Mouse (Mus musculus): Measurements from ENCODE around the gene 4930451I11Rik. TPM values are rescaled to one million over a fixed set of nuclear protein-coding genes. Genes with fewer than 3 reads are reported as not detected.
A peak's percentile ranks its signal among the peaks of the same experiment; 100 is the strongest.

4930451I11Rik gene
- not detected for total RNA-seq (2021)
- long read RNA-seq, experiment 1 = 0 reads
- long read RNA-seq, experiment 2 = 0 reads

DNA sequence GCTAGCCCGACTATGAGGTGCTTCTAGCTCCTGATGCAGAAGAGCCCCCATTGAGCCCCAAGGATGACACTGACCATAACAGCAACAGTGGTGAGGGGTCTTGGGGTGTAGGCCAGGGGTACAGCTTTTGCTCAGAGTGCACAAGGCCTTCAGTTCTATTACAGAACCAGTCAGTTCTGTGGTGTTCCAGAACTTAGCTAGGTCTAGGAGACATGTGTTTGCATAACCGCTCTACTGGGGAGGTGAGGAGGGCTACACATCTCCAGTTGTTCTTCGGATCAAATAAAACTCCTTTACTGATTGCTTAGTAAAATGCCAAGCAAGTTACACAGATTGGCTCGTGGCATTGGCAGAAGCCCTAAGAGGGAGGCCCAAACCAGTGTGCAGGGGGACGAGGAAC, at the start of gene 4930451I11Rik:
4930451I11Rik (minus strand) TSS at position 101 of the 400 bp plus-strand sequence.
- DNase-seq = no peak

DNA sequence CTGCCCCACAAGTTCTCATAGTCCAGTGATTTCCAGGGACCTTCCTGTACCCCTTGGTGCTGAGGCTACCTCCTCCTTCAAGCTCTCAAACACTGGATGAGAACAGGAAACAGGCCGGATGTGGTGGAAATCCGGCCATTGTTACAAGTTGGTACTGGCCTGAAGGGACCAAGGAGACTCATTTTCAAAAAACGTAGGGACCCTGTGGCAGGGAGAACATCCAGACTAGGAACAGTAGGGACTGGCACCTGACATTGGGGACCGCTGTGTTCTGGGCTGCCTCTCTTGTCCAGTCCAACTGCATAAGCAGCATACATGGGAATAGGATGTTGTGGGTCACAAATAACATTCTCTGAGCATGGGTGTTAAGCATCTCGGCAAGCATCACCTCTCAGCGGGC, 49.6 kb upstream of the 4930451I11Rik start:
- peak; percentile 48 to 51 for DNase-seq

- DNase-seq = no peak
Measured at GRCm38 (mm10) chr7:126877239-126877638, 45.8 kb upstream of the 4930451I11Rik start.

- DNase-seq = no peak
Measured at GRCm38 (mm10) chr7:126870520-126870891, 39.1 kb upstream of the 4930451I11Rik start.

DNA sequence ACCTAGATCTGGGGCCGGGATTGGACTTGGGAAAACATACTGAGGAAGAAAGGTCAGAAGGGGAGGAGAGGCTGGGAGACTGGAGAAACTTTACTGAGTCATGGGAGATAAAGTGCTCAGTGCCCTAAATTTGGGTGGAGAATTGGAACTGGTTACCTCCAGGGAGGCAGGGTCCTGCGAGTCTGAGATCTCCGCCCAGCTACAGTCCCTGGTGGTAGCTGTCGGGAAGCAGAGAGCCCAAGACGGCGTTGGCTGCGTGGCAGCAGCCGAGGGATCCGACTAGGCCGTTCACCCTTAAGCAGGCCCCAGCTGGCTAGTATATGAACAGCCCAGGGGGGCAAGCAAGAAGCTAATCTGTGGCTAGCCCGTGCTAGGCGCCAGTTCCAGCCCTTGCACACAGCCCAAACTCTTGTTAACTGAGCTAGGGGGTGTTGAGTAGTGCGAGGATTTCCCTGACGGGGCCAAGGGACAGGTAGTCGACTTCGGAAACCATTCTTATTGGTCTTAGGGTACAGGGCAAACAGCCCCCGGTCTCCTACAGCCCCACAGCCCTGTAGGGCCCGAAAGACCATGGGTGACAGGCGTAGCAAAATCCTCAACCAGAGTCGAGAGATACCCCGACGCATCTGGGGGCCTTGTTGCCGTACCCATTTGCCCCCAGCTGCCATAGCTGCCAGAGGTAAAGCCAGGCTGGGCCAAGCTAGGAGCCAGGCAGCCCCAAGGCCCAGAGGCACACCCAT, 38.5 kb upstream of the 4930451I11Rik start:
- DNase-seq = no peak

- no peak for DNase-seq
Measured at GRCm38 (mm10) chr7:126868003-126868402, 36.6 kb upstream of the 4930451I11Rik start.

GRCm38 (mm10) chr7:126867534-126867933, 36.1 kb upstream of the 4930451I11Rik start:
- no peak for DNase-seq

GRCm38 (mm10) chr7:126863791-126864190, 32.4 kb upstream of the 4930451I11Rik start:
- DNase-seq = no peak

GRCm38 (mm10) chr7:126862147-126862784, 30.8 kb upstream of the 4930451I11Rik start, which contains the start of gene Ino80e:
Ino80e (minus strand) TSS chr7:126862377.
- peak; percentile 95 for DNase-seq

DNA sequence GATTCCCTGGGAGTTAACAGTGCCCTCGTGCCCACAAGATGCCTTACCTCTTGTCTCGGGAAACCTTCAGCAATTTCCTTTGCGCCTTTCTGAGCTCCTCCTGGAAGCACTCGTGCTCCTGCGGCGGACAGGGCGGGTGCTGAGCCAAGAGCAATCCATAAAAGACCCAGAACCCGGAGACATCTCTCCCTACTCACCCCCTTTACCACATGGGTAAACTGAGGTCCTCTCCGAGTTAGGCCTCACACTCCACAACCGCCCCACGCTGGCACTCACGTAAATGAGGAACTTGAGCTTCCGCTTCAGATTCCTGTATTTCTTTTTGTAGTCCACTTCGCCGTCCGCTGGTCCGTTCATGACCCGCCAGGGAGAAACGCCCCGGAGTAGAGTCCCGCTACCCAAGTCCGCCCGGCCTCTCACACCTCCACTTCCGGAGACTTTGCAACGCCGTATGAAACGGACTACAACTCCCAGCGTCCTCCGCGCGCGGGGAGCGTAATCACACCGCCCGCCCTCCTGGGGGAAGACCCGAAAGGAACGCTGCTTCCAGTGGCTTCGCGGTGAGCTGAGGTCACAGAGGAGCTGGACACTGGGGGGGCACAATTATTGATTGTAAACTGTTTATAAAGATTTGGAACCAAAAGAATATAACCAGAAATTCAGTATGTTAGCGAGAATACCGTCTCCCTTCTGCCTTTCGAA, 30.1 kb upstream of the 4930451I11Rik start, which contains the start of gene Hirip3:
Hirip3 (plus strand) TSS at position 544 of the 702 bp plus-strand sequence.
- DNase-seq = peak; percentile 97

DNA sequence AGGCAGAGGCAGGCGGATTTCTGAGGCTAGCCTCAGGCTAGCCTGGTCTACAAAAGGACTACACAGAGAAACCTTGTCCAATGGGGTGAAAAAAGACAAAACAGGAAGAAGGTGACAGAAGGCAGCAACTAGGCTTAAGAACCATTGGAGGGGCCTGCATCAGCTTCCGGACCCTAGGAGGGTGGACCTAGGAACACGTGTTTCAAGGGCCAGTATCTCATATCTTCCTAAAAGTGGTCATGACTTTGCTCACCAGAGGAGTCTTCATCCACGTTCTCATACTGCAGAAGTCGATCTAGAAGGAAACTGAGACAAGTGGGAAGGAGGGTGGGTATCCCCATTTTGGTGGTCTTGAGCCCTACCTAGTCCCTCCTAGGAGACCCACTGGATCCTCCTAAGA, 29.5 kb upstream of the 4930451I11Rik start:
- DNase-seq = no peak

GRCm38 (mm10) chr7:126856741-126857420, 25.4 kb upstream of the 4930451I11Rik start:
- no peak for DNase-seq

- no peak for DNase-seq
Measured at GRCm38 (mm10) chr7:126855641-126856040, 24.2 kb upstream of the 4930451I11Rik start.

DNA sequence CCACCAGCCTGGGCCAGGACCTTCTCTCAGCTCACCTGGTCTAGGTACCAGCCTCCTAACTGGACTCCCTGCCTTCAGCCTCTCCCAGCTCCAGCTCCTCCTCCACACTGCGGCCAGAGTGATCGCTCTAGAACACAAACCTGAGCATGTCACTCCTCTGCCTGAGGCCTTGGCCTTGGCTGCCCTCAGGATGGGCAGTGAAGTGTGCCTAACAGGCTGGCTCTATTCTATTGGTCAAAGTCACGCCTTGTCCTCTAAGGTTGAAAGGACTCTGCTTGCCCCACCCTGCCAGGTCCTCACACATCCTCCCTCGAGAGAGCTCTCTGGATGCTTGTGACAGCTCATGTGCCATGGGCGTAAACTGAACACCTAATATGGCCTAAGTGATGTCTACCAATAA, 22.0 kb upstream of the 4930451I11Rik start:
- no peak for DNase-seq

DNA sequence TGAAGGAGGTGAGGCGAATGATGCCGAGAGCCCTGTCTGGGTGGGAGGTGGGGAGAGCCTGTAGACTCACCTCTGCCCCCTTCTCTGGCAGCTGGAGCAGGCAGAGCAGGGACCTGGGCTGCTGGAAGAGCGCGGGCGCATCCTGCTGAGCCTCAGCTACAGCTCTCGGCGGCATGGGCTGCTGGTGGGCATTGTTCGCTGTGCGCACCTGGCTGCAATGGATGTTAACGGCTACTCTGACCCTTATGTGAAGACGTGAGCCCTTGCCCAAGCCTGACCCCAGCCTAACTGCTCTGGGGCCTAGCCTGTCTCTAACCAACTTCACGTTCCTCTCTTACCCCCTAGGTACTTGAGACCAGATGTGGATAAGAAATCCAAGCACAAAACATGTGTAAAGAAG, 19.8 kb upstream of the 4930451I11Rik start:
- no peak for DNase-seq

- no peak for DNase-seq
Measured at GRCm38 (mm10) chr7:126850161-126850560, 18.7 kb upstream of the 4930451I11Rik start.

DNA sequence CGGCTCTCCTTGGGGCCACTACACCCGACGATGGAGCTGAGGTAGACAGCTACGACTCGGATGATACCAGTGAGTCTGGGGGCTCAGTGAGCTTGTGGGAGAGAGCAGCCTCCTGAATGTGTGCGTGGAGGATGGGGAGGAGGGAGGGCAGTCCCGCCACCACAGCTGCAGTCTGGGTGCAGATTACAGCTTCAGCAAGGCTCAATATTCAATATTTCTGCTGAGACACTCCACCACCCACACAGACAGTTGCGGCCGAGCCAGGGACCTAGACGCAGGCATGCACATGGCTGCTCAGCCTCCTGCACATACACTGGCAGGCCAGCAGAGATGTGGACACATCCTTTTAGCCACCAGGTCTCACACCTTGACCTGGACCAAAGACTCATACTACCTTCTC, 17.4 kb upstream of the 4930451I11Rik start:
- DNase-seq = no peak

GRCm38 (mm10) chr7:126847421-126848398, 16.3 kb upstream of the 4930451I11Rik start:
- DNase-seq = peak in 1 of 2 experiments; percentile 19

DNA sequence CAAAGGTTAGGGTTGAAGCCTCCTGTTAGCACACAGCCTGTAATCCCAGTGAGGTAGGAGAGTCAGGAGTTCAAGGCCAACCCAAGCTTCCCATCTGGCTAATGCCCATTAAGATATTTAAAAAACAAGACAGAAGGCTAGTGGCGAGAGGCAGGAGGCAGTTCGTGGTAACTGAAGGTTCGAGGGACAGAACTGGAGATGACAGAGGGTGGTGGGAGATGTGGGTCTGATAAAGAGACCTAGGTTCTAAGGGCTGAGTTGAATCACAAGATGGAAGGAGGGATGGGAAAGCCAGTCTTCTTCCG, 15.6 kb upstream of the 4930451I11Rik start, which contains the start of gene Doc2a:
Doc2a (plus strand) TSS at position 301 of the 305 bp plus-strand sequence.
- no peak for DNase-seq

DNA sequence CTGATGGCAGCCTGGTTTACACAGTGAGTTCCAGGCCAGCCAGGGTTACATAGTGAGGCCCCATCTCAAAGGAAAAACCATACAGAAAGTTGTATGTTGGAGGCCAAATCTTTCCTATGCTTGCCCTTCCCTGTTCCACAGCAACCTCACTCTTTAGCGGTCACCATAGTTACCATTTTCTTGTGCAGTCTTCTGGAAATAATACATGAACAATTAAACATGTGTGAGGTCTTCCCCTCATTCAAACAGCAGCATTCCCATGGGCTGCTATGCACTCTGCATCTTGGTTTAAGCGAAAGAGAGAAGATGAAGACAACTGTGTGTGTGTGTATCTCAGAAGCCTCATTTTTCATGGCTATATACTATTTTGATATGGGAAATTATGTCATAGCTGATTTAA, 14.1 kb upstream of the 4930451I11Rik start:
- no peak for DNase-seq

- DNase-seq = no peak
Measured at GRCm38 (mm10) chr7:126843276-126843675, 11.8 kb upstream of the 4930451I11Rik start.
